Mouse (Mus musculus): ENCODE results near the gene Cacna1s.
A peak's percentile ranks its signal among the peaks of the same experiment; 100 is the strongest.

Cacna1s gene

GRCm38 (mm10) chr1:136118875-136119274 is 66.3 kb downstream of the Cacna1s start:
- DNase-seq (ENCODE audit: low spot score): no peak

- DNase-seq (ENCODE audit: low spot score): no peak
These were observed 67.2 kb downstream of the Cacna1s start for GRCm38 (mm10) chr1:136119571-136120262.

GRCm38 (mm10) chr1:136120263-136120603 is 67.7 kb downstream of the Cacna1s start:
- no peak for DNase-seq (ENCODE audit: low spot score)

- DNase-seq (ENCODE audit: low spot score): no peak
These were observed 68.2 kb downstream of the Cacna1s start for GRCm38 (mm10) chr1:136120785-136121184.

GRCm38 (mm10) chr1:136122030-136122429 is 69.5 kb downstream of the Cacna1s start:
- no peak for DNase-seq (ENCODE audit: low spot score)

- DNase-seq (ENCODE audit: low spot score): no peak
These were observed 73.7 kb downstream of the Cacna1s start for GRCm38 (mm10) chr1:136126159-136126765.

GRCm38 (mm10) chr1:136126895-136127294 is 74.3 kb downstream of the Cacna1s start:
- DNase-seq (ENCODE audit: low spot score): peak; percentile 27

GRCm38 (mm10) chr1:136127856-136128255 is 75.3 kb downstream of the Cacna1s start:
- DNase-seq (ENCODE audit: low spot score): no peak

- DNase-seq (ENCODE audit: low spot score): no peak
These were observed 75.9 kb downstream of the Cacna1s start for GRCm38 (mm10) chr1:136128416-136128815.

- no peak for DNase-seq (ENCODE audit: low spot score)
These were observed 76.5 kb downstream of the Cacna1s start for GRCm38 (mm10) chr1:136128944-136129589.

GRCm38 (mm10) chr1:136130107-136130506 is 77.6 kb downstream of the Cacna1s start:
- DNase-seq (ENCODE audit: low spot score): no peak

- peak; percentile 83 for DNase-seq (ENCODE audit: low spot score)
These were observed 78.5 kb downstream of the Cacna1s start, which contains the start of gene Kif21b for GRCm38 (mm10) chr1:136130951-136131558. Kif21b (plus strand) TSS chr1:136131389.

GRCm38 (mm10) chr1:136131603-136132291 is 79.2 kb downstream of the Cacna1s start:
- DNase-seq (ENCODE audit: low spot score): peak; percentile 18

GRCm38 (mm10) chr1:136132386-136133201 is 80.0 kb downstream of the Cacna1s start:
- no peak for DNase-seq (ENCODE audit: low spot score)

GRCm38 (mm10) chr1:136133570-136134240 is 81.2 kb downstream of the Cacna1s start:
- DNase-seq (ENCODE audit: low spot score): peak; percentile 36

GRCm38 (mm10) chr1:136134547-136134946 is 82.0 kb downstream of the Cacna1s start:
- DNase-seq (ENCODE audit: low spot score): no peak

- no peak for DNase-seq (ENCODE audit: low spot score)
These were observed 82.5 kb downstream of the Cacna1s start for GRCm38 (mm10) chr1:136135046-136135445.

GRCm38 (mm10) chr1:136135777-136136444 is 83.4 kb downstream of the Cacna1s start:
- no peak for DNase-seq (ENCODE audit: low spot score)

GRCm38 (mm10) chr1:136136547-136136946 is 84.0 kb downstream of the Cacna1s start:
- DNase-seq (ENCODE audit: low spot score): no peak

- no peak for DNase-seq (ENCODE audit: low spot score)
These were observed 84.6 kb downstream of the Cacna1s start for GRCm38 (mm10) chr1:136137071-136137531.

All from ovary, postnatal 36 days (tissue).